Mouse (Mus musculus) C2C12 (cell line): ENCODE measurements at regions not wholly inside any gene's neighbourhood (a gene's known extent, or its start where the extent isn't known, plus 50 kb on each side); places are given as distances from the start of the nearest gene placed in this dataset.

Experiments
- CEBPB ChIP-seq: IDR thresholded peaks from one replicate; pipeline ENCODE4 v1.6.1; 2011; ENCODE audit warnings: low read depth, mild to moderate bottlenecking, control low read depth, moderate library complexity
- CTCF ChIP-seq: IDR thresholded peaks from one replicate; pipeline ENCODE4 v1.5.1; 2011; ENCODE audit not compliant: control insufficient read depth, insufficient read depth, insufficient read length
- FOSL1 ChIP-seq: IDR thresholded peaks from one replicate; pipeline ENCODE4 v1.8.0; 2011; ENCODE audit warnings: mild to moderate bottlenecking, low read length; ENCODE audit not compliant: poor library complexity, insufficient read depth, severe bottlenecking
- MAX ChIP-seq: IDR thresholded peaks from one replicate; pipeline ENCODE4 v1.6.1; 2011; ENCODE audit warnings: mild to moderate bottlenecking, control low read depth
- MYOD1 ChIP-seq: IDR thresholded peaks from one replicate; pipeline ENCODE4 v1.6.1; 2011; ENCODE audit warnings: low read depth; ENCODE audit not compliant: control insufficient read depth, insufficient read length
- MYOG ChIP-seq: IDR thresholded peaks from one replicate; pipeline ENCODE4 v1.6.1; 2011; ENCODE audit not compliant: control insufficient read depth, insufficient read length; ENCODE audit errors: extremely low read depth
- USF1 ChIP-seq: IDR thresholded peaks from one replicate; pipeline ENCODE4 v1.6.1; 2011; ENCODE audit warnings: low read depth, mild to moderate bottlenecking, control low read depth, moderate library complexity

- TF ChIP-seq CTCF (no peak), USF1 (no peak), MAX (no peak), MYOG (no peak), FOSL1 (no peak), CEBPB (no peak), MYOD1 (no peak)
Measured at GRCm38 (mm10) chr15:93880302-93880701, 284.6 kb upstream of the Prickle1 start.
